Mouse (Mus musculus) embryonic facial prominence, embryonic 10.5 days (tissue): ENCODE measurements around the gene D2hgdh. TPM values are rescaled to one million over a fixed set of nuclear protein-coding genes. Genes with fewer than 3 reads are reported as not detected.
"Not testable (repeated sequence)": the region's sequence is repeated elsewhere in the genome, so short reads cannot be mapped to it uniquely, and the experiment has no call there.

ENCODE experiments used
- DNase-seq: peaks from one replicate; pipeline ENCODE4 v3.0.0-alpha.2; 2017; ENCODE audit warnings: low spot score
- H3K27ac ChIP-seq: fragments of 300-500 bp; sonication (generic); replicated peaks from 2 replicates; pipeline ENCODE4 v1.5.1; 2016; ENCODE audit warnings: mild to moderate bottlenecking
- H3K27me3 ChIP-seq: fragments of 300-500 bp; sonication (generic); replicated peaks from 2 replicates; pipeline ENCODE4 v1.6.1; 2016; ENCODE audit warnings: low read depth, mild to moderate bottlenecking; ENCODE audit not compliant: poor library complexity, severe bottlenecking
- H3K36me3 ChIP-seq: fragments of 300-500 bp; sonication (generic); replicated peaks from 2 replicates; pipeline ENCODE4 v1.6.1; 2016; ENCODE audit warnings: mild to moderate bottlenecking, moderate library complexity
- H3K4me1 ChIP-seq: fragments of 300-500 bp; sonication (generic); 2 replicates; pipeline ENCODE4 v1.6.1; 2016
- H3K4me3 ChIP-seq: fragments of 300-500 bp; sonication (generic); 2 replicates; pipeline ENCODE4 v1.5.1; 2016; ENCODE audit warnings: mild to moderate bottlenecking, moderate library complexity
- H3K9me3 ChIP-seq: fragments of 300-500 bp; sonication (generic); 2 replicates; pipeline ENCODE4 v1.6.1; 2016; ENCODE audit warnings: mild to moderate bottlenecking
- WGBS: fragments of 180-500 bp; shearing (Covaris S2); methylation state at CpG from one replicate; pipeline ENCODE4 v1.1.7; 2016; 5-methylcytosine and 5-hydroxymethylcytosine counted together
- polyA plus RNA-seq: library from polyadenylated mRNA; unstranded; fragments of >200 nt; fragmentation: Nextera tagmentation; extraction: Ambion mirVana; gene quantifications from 2 replicates; pipeline ENCODE4 v1.2.1, GENCODE M21; 2016

The D2hgdh gene
- polyA plus RNA-seq, 1 experiment from 2014 or later, result 15.0 TPM

- Histone ChIP-seq H3K27ac (no peak overlapping the region), H3K27me3 (no peaks in the 10 kb centered on the region), H3K9me3 (no peaks in the 10 kb centered on the region), H3K36me3 (peaks cover 35% of the 10 kb centered on the region), H3K4me3 (no peak overlapping the region), H3K4me1 (no peaks in the 10 kb centered on the region)
- DNase-seq, result no peak
- 92% methylated on average over 6 of the region's 6 CpGs for WGBS
Measured at GRCm38 (mm10) chr1:93835876-93836531, 11.3 kb downstream of the D2hgdh start.

GRCm38 (mm10) chr1:93836532-93836913 lies 11.8 kb downstream of the D2hgdh start:
- Histone ChIP-seq H3K27me3 (no peaks in the 10 kb centered on the region), H3K9me3 (no peaks in the 10 kb centered on the region), H3K4me1 (no peaks in the 10 kb centered on the region), H3K36me3 (peaks cover 35% of the 10 kb centered on the region), H3K27ac (no peak overlapping the region), H3K4me3 (no peak overlapping the region)
- no peak for DNase-seq
- WGBS, result 91% methylated on average over 2 of the region's 2 CpGs

GRCm38 (mm10) chr1:93837335-93837734 lies 12.6 kb downstream of the D2hgdh start:
- Histone ChIP-seq H3K4me3 (no peak overlapping the region), H3K36me3 (peaks cover 35% of the 10 kb centered on the region), H3K4me1 (no peaks in the 10 kb centered on the region), H3K27ac (no peak overlapping the region), H3K27me3 (no peaks in the 10 kb centered on the region), H3K9me3 (no peaks in the 10 kb centered on the region)
- 92% methylated on average over 8 of the region's 8 CpGs for WGBS
- no peak for DNase-seq

- peaks cover 35% of the 10 kb centered on the region for H3K36me3 ChIP-seq
- 88% methylated on average over 8 of the region's 8 CpGs for WGBS
- H3K9me3 ChIP-seq, H3K27me3 ChIP-seq, DNase-seq, H3K4me3 ChIP-seq, H3K27ac ChIP-seq, H3K4me1 ChIP-seq: not testable (repeated sequence)
Measured at GRCm38 (mm10) chr1:93838569-93838968, 13.9 kb downstream of the D2hgdh start.

GRCm38 (mm10) chr1:93845766-93846366 lies 21.2 kb downstream of the D2hgdh start:
- H3K36me3 ChIP-seq, H3K9me3 ChIP-seq, DNase-seq, H3K4me1 ChIP-seq, H3K4me3 ChIP-seq, H3K27ac ChIP-seq, H3K27me3 ChIP-seq: not testable (repeated sequence)
- 83% methylated on average over 2 of the region's 3 CpGs for WGBS

GRCm38 (mm10) chr1:93855790-93856189 lies 31.1 kb downstream of the D2hgdh start:
- not testable (repeated sequence) for H3K27ac ChIP-seq, H3K4me1 ChIP-seq, H3K9me3 ChIP-seq, H3K4me3 ChIP-seq, H3K36me3 ChIP-seq, DNase-seq, H3K27me3 ChIP-seq
- WGBS, result 88% methylated on average over 4 of the region's 4 CpGs

- Histone ChIP-seq H3K27me3 (no peaks in the 10 kb centered on the region), H3K4me1 (no peaks in the 10 kb centered on the region), H3K9me3 (no peaks in the 10 kb centered on the region), H3K27ac (no peak overlapping the region), H3K36me3 (no peaks in the 10 kb centered on the region), H3K4me3 (no peak overlapping the region)
- 93% methylated on average over 6 of the region's 6 CpGs for WGBS
- no peak for DNase-seq
Measured at GRCm38 (mm10) chr1:93857370-93857769, 32.7 kb downstream of the D2hgdh start.

- no peaks in the 10 kb centered on the region for H3K36me3 ChIP-seq
- H3K9me3 ChIP-seq, result no peaks in the 10 kb centered on the region
- 90% methylated on average over 3 of the region's 3 CpGs for WGBS
- no peaks in the 10 kb centered on the region for H3K27me3 ChIP-seq
- H3K4me3 ChIP-seq, result no peak overlapping the region
- H3K27ac ChIP-seq, result no peak overlapping the region
- no peaks in the 10 kb centered on the region for H3K4me1 ChIP-seq
- DNase-seq, result no peak
Measured at GRCm38 (mm10) chr1:93857991-93858390, 33.3 kb downstream of the D2hgdh start.

- H3K27me3 ChIP-seq, result no peaks in the 10 kb centered on the region
- DNase-seq, result no peak
- H3K9me3 ChIP-seq, result no peaks in the 10 kb centered on the region
- H3K36me3 ChIP-seq, result no peaks in the 10 kb centered on the region
- no peak overlapping the region for H3K27ac ChIP-seq
- H3K4me3 ChIP-seq, result no peak overlapping the region
- no peaks in the 10 kb centered on the region for H3K4me1 ChIP-seq
Measured at GRCm38 (mm10) chr1:93859619-93860018, 34.9 kb downstream of the D2hgdh start.

- WGBS, result 64% methylated on average over 2 of the region's 2 CpGs
Measured at GRCm38 (mm10) chr1:93861048-93861447, 36.3 kb downstream of the D2hgdh start, which contains the start of gene Gal3st2. TSS of gene Gal3st2 (plus strand) at chr1:93861306.

GRCm38 (mm10) chr1:93871594-93872105 lies 46.9 kb downstream of the D2hgdh start:
- not testable (repeated sequence) for H3K27ac ChIP-seq, H3K9me3 ChIP-seq, H3K27me3 ChIP-seq, H3K4me1 ChIP-seq, H3K4me3 ChIP-seq, DNase-seq, H3K36me3 ChIP-seq
- WGBS, result 33% methylated on average over 1 of the region's 1 CpGs

More at GRCm38 (mm10) chr1:93861048-93861447, 36.3 kb downstream of the D2hgdh start, which contains the start of gene Gal3st2:
- H3K4me3 ChIP-seq, H3K4me1 ChIP-seq, H3K36me3 ChIP-seq, H3K9me3 ChIP-seq, DNase-seq, H3K27ac ChIP-seq, H3K27me3 ChIP-seq: not testable (repeated sequence)

- H3K4me1 ChIP-seq, H3K27ac ChIP-seq, H3K36me3 ChIP-seq, DNase-seq, H3K9me3 ChIP-seq, H3K4me3 ChIP-seq, H3K27me3 ChIP-seq: not testable (repeated sequence)
- WGBS, result 94% methylated on average over 18 of the region's 22 CpGs
Measured at GRCm38 (mm10) chr1:93874405-93874804, 49.7 kb downstream of the D2hgdh start.

- not testable (repeated sequence) for H3K27me3 ChIP-seq, H3K4me3 ChIP-seq, H3K4me1 ChIP-seq, DNase-seq, H3K36me3 ChIP-seq, H3K27ac ChIP-seq, H3K9me3 ChIP-seq
- WGBS, result no CpG with 5 or more reads among the region's 11 CpGs
Measured at GRCm38 (mm10) chr1:93881778-93882177, 57.1 kb downstream of the D2hgdh start.
